Mouse (Mus musculus) heart, embryonic 15.5 days (tissue): ENCODE measurements around the gene D3Ertd254e. TPM values are rescaled to one million over a fixed set of nuclear protein-coding genes. Genes with fewer than 3 reads are reported as not detected.
A peak's percentile ranks its signal among the peaks of the same experiment; 100 is the strongest.

Experiments
- ATAC-seq: fragments of 200-750 bp; cut with Nextera tagmentation; replicated peaks from 2 replicates; pipeline ENCODE4 v1.8.0; 2017; ENCODE audit warnings: low read depth, moderate TSS enrichment; ENCODE audit not compliant: insufficient number of reproducible peaks, insufficient read depth, low FRiP score
- H3K27ac ChIP-seq: fragments of 300-500 bp; sonication (generic); 2 replicates; pipeline ENCODE4 v1.5.1; 2015; ENCODE audit warnings: mild to moderate bottlenecking, inconsistent platforms
- H3K27me3 ChIP-seq: fragments of 300-500 bp; sonication (generic); 2 replicates; pipeline ENCODE4 v1.6.1; 2015; ENCODE audit warnings: inconsistent platforms
- H3K36me3 ChIP-seq: fragments of 300-500 bp; sonication (generic); 2 replicates; pipeline ENCODE4 v1.6.1; 2015; ENCODE audit warnings: mild to moderate bottlenecking, inconsistent platforms
- H3K4me1 ChIP-seq: fragments of 300-500 bp; sonication (generic); replicated peaks from 2 replicates; pipeline ENCODE4 v1.6.1; 2015; ENCODE audit warnings: inconsistent platforms
- H3K4me2 ChIP-seq: fragments of 300-500 bp; sonication (generic); 2 replicates; pipeline ENCODE4 v1.6.1; 2015; ENCODE audit warnings: inconsistent platforms, mild to moderate bottlenecking, moderate library complexity
- H3K4me3 ChIP-seq: fragments of 300-500 bp; sonication (generic); 2 replicates; pipeline ENCODE4 v1.5.1; 2015; ENCODE audit warnings: mild to moderate bottlenecking, inconsistent platforms
- H3K9ac ChIP-seq: fragments of 300-500 bp; sonication (generic); 2 replicates; pipeline ENCODE4 v1.6.1; 2015; ENCODE audit warnings: mild to moderate bottlenecking, inconsistent platforms
- H3K9me3 ChIP-seq: fragments of 300-500 bp; sonication (generic); replicated peaks from 2 replicates; pipeline ENCODE4 v1.6.1; 2016; ENCODE audit warnings: inconsistent platforms
- WGBS: fragments of 180-500 bp; shearing (Covaris S2); methylation state at CpG from one replicate; pipeline ENCODE4 v1.1.7; 2015; ENCODE audit warnings: mixed read lengths; 5-methylcytosine and 5-hydroxymethylcytosine counted together
- polyA plus RNA-seq: library from polyadenylated mRNA; unstranded; fragments of >200 nt; fragmentation: Nextera tagmentation; extraction: Ambion mirVana; gene quantifications from 2 replicates; pipeline ENCODE4 v1.2.1, GENCODE M21; 2015

Gene D3Ertd254e
- polyA plus RNA-seq, 1 experiment from 2014 or later: 3.8 TPM

DNA sequence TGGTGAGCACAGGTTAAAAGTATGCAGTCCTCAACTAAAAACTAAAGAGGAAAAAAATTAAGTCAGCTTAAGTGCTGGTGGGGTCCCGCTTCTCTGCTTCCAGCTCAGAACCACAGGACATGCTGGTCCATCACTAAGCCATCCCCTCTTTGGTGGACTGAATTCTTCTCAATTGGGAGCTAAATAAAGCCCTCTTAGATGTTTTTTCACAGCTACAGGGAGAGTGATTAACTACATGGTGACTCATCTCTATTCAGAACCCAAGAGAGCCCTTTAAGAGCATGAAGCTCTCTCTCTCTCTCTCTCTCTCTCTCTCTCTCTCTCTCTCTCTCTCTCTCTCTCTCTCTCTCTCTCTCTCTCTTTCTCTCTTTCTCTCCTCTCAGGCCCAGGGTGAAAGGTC is 20.5 kb downstream of the D3Ertd254e start:
- Histone ChIP-seq H3K27me3 (no peaks in the 10 kb centered on the region), H3K9me3 (no peaks in the 10 kb centered on the region), H3K4me3 (no peak overlapping the region), H3K4me2 (no peak overlapping the region), H3K9ac (no peak overlapping the region), H3K4me1 (no peaks in the 10 kb centered on the region), H3K27ac (no peak overlapping the region), H3K36me3 (peaks cover 12% of the 10 kb centered on the region)
- 97% methylated on average over 1 of the region's 1 CpGs for WGBS
- ATAC-seq: no peak

DNA sequence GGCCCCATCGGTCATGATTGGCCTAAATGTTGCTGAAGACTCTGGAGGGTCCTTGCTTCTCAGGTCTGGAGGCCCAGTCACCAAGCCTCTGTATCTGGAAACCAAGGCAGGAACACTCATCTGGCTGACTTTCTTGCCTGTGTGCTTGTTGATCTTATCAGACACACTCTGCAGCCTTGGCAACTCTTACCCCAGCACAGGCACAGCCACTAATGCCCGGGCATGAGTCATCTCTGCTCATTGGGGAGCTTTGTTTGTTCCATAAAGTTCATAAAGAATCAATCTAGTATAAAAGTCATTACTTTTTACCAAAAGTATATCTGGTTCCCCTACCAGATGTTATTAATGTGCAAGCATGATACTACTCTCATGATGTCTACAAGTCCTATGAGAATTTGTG is 22.9 kb downstream of the D3Ertd254e start:
- ATAC-seq: no peak
- Histone ChIP-seq H3K27me3 (no peaks in the 10 kb centered on the region), H3K4me1 (no peaks in the 10 kb centered on the region), H3K4me3 (no peak overlapping the region), H3K27ac (no peak overlapping the region), H3K9ac (no peak overlapping the region), H3K9me3 (no peaks in the 10 kb centered on the region), H3K4me2 (no peak overlapping the region), H3K36me3 (no peaks in the 10 kb centered on the region)
- WGBS: 84% methylated on average over 2 of the region's 2 CpGs

DNA sequence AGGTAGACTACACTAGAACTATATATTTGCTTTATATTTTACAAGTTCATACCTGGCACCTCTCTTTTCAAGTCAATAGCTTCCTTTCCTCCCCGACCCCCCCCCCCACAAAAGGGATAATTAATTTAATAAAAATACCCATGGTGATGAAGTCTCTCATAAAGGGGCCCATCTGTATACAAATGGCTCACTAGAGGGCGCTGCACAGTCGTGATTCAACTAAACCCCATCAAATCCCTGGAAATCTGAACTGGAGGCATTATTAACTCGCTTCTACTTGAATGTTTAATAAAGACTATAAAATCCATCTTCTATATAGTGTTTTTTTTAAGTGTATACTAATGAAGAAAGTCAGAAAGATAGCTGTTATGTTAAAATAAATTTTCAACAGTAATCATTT is 30.7 kb downstream of the D3Ertd254e start:
- H3K4me1 ChIP-seq: peaks cover 3% of the 10 kb centered on the region; the same call in 1 of the 2 replicates
- no peak overlapping the region for H3K4me2 ChIP-seq
- no peaks in the 10 kb centered on the region for H3K36me3 ChIP-seq
- no peak overlapping the region for H3K4me3 ChIP-seq
- H3K27ac ChIP-seq: no peak overlapping the region
- H3K27me3 ChIP-seq: 0 out of 2 replicates have a peak, but pooled peaks cover 5% of the 10 kb centered on the region
- ATAC-seq: no peak
- H3K9me3 ChIP-seq: no peaks in the 10 kb centered on the region
- H3K9ac ChIP-seq: no peak overlapping the region
- WGBS: 12% methylated on average over 4 of the region's 4 CpGs

DNA sequence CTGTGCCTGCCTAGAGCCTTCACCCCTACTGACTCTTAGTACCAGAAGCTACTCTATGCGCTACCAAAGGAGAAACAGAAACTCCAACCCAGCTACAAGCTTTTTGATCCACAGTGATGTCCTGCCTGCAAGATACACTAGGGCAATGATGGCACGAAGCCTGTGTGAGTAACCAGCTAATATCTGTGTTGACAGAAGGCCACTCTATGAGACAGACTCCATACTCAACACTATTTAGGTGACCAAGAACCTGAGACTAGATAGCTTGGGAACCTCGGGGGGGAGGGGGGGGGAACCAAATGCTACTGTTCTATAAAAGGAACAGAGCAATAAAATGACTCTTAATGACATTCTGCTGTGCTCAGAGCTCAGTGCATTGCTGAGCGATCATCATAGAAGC is 35.7 kb downstream of the D3Ertd254e start:
- Histone ChIP-seq H3K4me1 (peaks cover 3% of the 10 kb centered on the region; the same call in 1 of the 2 replicates), H3K4me2 (no peak overlapping the region), H3K9ac (no peak overlapping the region), H3K9me3 (no peaks in the 10 kb centered on the region), H3K27ac (no peak overlapping the region), H3K27me3 (0 out of 2 replicates have a peak, but pooled peaks cover 5% of the 10 kb centered on the region), H3K36me3 (no peaks in the 10 kb centered on the region), H3K4me3 (no peak overlapping the region)
- WGBS: 54% methylated on average over 4 of the region's 4 CpGs
- peak; percentile 62; the same call in 1 of the 2 replicates for ATAC-seq

DNA sequence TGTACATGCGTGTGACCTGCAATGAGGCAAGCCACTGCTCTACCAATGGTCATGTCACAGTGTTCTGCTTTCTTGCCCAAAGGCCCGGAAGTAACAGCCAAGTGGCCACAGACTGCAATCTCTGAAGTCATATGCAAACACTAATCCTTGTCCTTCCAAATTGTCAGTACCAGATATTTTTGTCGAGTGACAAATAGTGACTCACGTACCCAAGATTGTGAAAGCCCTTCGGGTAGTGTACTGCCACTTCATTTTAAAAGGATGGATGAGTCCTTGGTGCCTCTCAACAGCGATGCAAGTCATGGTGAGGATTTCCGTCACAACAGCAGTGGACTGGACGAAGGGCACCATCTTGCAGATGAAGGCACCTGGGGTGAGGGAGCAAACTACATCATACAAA is 38.4 kb downstream of the D3Ertd254e start:
- 79% methylated on average over 8 of the region's 8 CpGs for WGBS
- peaks cover 3% of the 10 kb centered on the region; the same call in 1 of the 2 replicates for H3K4me1 ChIP-seq
- no peak for ATAC-seq
- no peaks in the 10 kb centered on the region for H3K36me3 ChIP-seq
- 0 out of 2 replicates have a peak, but pooled peaks cover under 1% of the 10 kb centered on the region for H3K27me3 ChIP-seq
- H3K4me3 ChIP-seq: no peak overlapping the region
- H3K9me3 ChIP-seq: no peaks in the 10 kb centered on the region
- H3K9ac ChIP-seq: no peak overlapping the region
- H3K27ac ChIP-seq: no peak overlapping the region
- H3K4me2 ChIP-seq: no peak overlapping the region

- no peak for ATAC-seq
- no peaks in the 10 kb centered on the region for H3K9me3 ChIP-seq
- H3K4me2 ChIP-seq: no peak overlapping the region
- no peak overlapping the region for H3K4me3 ChIP-seq
- no peaks in the 10 kb centered on the region for H3K27me3 ChIP-seq
- H3K36me3 ChIP-seq: no peaks in the 10 kb centered on the region
- H3K9ac ChIP-seq: no peak overlapping the region
- H3K4me1 ChIP-seq: no peaks in the 10 kb centered on the region
- H3K27ac ChIP-seq: no peak overlapping the region
- WGBS: 54% methylated on average over 5 of the region's 5 CpGs
These were observed 50.3 kb downstream of the D3Ertd254e start for GRCm38 (mm10) chr3:36201098-36201497.

DNA sequence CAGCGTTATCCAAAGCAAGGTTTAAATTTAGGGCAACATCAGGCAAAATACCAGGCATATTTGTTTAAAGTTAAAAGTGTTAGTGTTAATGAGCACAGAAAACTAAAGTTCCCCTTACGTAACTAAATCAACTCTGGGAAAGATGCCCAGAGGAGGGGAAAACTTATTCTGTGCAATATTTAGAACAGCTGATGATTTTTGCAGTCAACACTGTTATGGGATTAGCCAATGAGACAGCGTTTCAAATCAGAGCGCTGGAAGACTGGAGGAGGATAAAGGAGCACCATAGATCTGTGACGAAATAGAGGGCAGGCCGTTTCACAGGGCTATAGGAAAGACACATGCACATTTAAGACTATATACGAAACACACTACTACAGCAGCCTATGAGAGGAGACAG is 52.1 kb downstream of the D3Ertd254e start:
- H3K4me1 ChIP-seq: no peaks in the 10 kb centered on the region
- no peak overlapping the region for H3K4me3 ChIP-seq
- H3K27me3 ChIP-seq: no peaks in the 10 kb centered on the region
- peak; percentile 66; the same call in 1 of the 2 replicates for ATAC-seq
- H3K9ac ChIP-seq: no peak overlapping the region
- no peaks in the 10 kb centered on the region for H3K36me3 ChIP-seq
- H3K4me2 ChIP-seq: no peak overlapping the region
- H3K9me3 ChIP-seq: no peaks in the 10 kb centered on the region
- H3K27ac ChIP-seq: no peak overlapping the region
- WGBS: 56% methylated on average over 7 of the region's 7 CpGs

- H3K4me1 ChIP-seq: no peaks in the 10 kb centered on the region
- no peak overlapping the region for H3K9ac ChIP-seq
- no peaks in the 10 kb centered on the region for H3K27me3 ChIP-seq
- no peak overlapping the region for H3K27ac ChIP-seq
- 72% methylated on average over 19 of the region's 19 CpGs for WGBS
- ATAC-seq: no peak
- no peak overlapping the region for H3K4me3 ChIP-seq
- no peak overlapping the region for H3K4me2 ChIP-seq
- H3K9me3 ChIP-seq: no peaks in the 10 kb centered on the region
- no peaks in the 10 kb centered on the region for H3K36me3 ChIP-seq
These were observed 56.9 kb downstream of the D3Ertd254e start for GRCm38 (mm10) chr3:36207520-36208264.

- Histone ChIP-seq H3K27ac (no peak overlapping the region), H3K36me3 (no peaks in the 10 kb centered on the region), H3K9me3 (no peaks in the 10 kb centered on the region), H3K4me2 (no peak overlapping the region), H3K9ac (no peak overlapping the region), H3K4me1 (no peaks in the 10 kb centered on the region), H3K4me3 (no peak overlapping the region), H3K27me3 (no peaks in the 10 kb centered on the region)
- WGBS: 58% methylated on average over 11 of the region's 11 CpGs
- ATAC-seq: no peak
These were observed 59.1 kb downstream of the D3Ertd254e start for GRCm38 (mm10) chr3:36209776-36210555.

DNA sequence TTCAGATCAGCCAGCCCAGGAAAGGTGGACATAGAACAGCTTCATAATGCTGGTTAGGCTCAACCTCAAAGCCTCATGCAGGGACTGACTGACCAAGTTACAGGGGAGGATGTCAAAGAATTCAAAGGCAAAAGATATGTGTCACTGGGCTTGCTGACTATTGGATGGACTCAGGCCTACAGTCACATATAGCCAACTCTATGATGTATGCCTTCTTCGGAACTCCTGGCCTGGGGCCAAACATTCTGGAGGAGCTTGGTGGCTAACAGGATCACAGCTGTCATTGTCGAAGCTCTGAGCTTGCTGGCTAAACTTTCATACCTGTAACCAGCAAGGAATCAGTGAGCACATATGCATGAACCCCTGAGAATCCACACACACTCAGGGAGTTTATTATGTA is 60.1 kb downstream of the D3Ertd254e start:
- H3K36me3 ChIP-seq: no peaks in the 10 kb centered on the region
- H3K27ac ChIP-seq: no peak overlapping the region
- no peak overlapping the region for H3K4me3 ChIP-seq
- H3K9me3 ChIP-seq: no peaks in the 10 kb centered on the region
- H3K9ac ChIP-seq: no peak overlapping the region
- no peaks in the 10 kb centered on the region for H3K4me1 ChIP-seq
- no peaks in the 10 kb centered on the region for H3K27me3 ChIP-seq
- no peak for ATAC-seq
- 24% methylated on average over 2 of the region's 2 CpGs for WGBS
- H3K4me2 ChIP-seq: no peak overlapping the region

DNA sequence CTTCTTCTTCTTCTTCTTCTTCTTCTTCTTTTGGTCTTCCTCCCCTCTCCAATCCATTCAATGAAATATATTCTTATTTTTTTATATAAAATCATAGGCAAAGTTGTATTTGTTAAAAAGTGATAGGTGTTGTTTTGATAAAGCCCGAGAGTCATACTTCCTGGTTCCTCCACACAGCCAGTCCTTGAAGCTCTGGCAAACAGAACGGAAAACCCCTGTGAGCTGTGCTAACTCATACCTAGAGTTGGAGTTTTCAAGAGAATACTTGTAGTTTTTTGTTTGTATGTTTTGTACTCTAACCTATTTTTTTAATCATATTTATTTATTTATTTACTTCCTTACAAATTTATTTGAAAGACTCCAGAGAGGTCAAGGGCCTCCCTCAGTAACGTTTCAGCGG is 61.9 kb downstream of the D3Ertd254e start:
- WGBS: 67% methylated on average over 4 of the region's 4 CpGs
- Histone ChIP-seq H3K9me3 (no peaks in the 10 kb centered on the region), H3K9ac (no peak overlapping the region), H3K4me1 (no peaks in the 10 kb centered on the region), H3K4me2 (no peak overlapping the region), H3K27ac (no peak overlapping the region), H3K27me3 (no peaks in the 10 kb centered on the region), H3K4me3 (no peak overlapping the region), H3K36me3 (no peaks in the 10 kb centered on the region)
- ATAC-seq: no peak
